Mouse (Mus musculus): ENCODE measurements around the gene Ascc2. TPM values are rescaled to one million over a fixed set of nuclear protein-coding genes. Genes with fewer than 3 reads are reported as not detected.
A peak's percentile ranks its signal among the peaks of the same experiment; 100 is the strongest.

Ascc2 gene
- polyA plus RNA-seq, 1 experiment = 17.2 TPM

GRCm38 (mm10) chr11:4690353-4690752, 52.8 kb downstream of the Ascc2 start:
- Histone ChIP-seq H3K4me3 (ENCODE audit: low read depth, low read length) (no peak overlapping the region), H3K36me3 (ENCODE audit: control insufficient read depth, insufficient read depth, low read length) (no peaks in the 10 kb centered on the region), H3K4me1 (ENCODE audit: control insufficient read depth, insufficient read depth, insufficient read length, low read length) (peaks cover 6% of the 10 kb centered on the region; the same call in 1 of the 2 replicates), H3K27me3 (ENCODE audit: control insufficient read depth, insufficient read depth, low read length) (no peaks in the 10 kb centered on the region), H3K27ac (ENCODE audit: insufficient read depth, low read depth, low read length) (no peak overlapping the region)
- no peak for TF ChIP-seq CTCF (IDR thresholded peaks at IDR 0.05; ENCODE audit: extremely low read depth, insufficient read length, insufficient replicate concordance, low read depth, low read length)
- TF ChIP-seq POLR2A (IDR thresholded peaks at IDR 0.05; ENCODE audit: low read depth, low read length) = no peak
- WGBS = 80% methylated on average over 7 of the region's 7 CpGs

- H3K27me3 ChIP-seq (ENCODE audit: control insufficient read depth, insufficient read depth, low read length) = no peaks in the 10 kb centered on the region
- H3K27ac ChIP-seq (ENCODE audit: insufficient read depth, low read depth, low read length) = no peak overlapping the region
- 80% methylated on average over 10 of the region's 10 CpGs for WGBS
- peaks cover 6% of the 10 kb centered on the region; the same call in 1 of the 2 replicates for H3K4me1 ChIP-seq (ENCODE audit: control insufficient read depth, insufficient read depth, insufficient read length, low read length)
- H3K4me3 ChIP-seq (ENCODE audit: low read depth, low read length) = no peak overlapping the region
- no peak for TF ChIP-seq CTCF (IDR thresholded peaks at IDR 0.05; ENCODE audit: extremely low read depth, insufficient read length, insufficient replicate concordance, low read depth, low read length)
- TF ChIP-seq POLR2A (IDR thresholded peaks at IDR 0.05; ENCODE audit: low read depth, low read length) = no peak
- H3K36me3 ChIP-seq (ENCODE audit: control insufficient read depth, insufficient read depth, low read length) = no peaks in the 10 kb centered on the region
These were observed 53.7 kb downstream of the Ascc2 start for GRCm38 (mm10) chr11:4691213-4691612.

- Histone ChIP-seq H3K27ac (ENCODE audit: insufficient read depth, low read depth, low read length) (no peak overlapping the region), H3K4me3 (ENCODE audit: low read depth, low read length) (no peak overlapping the region), H3K4me1 (ENCODE audit: control insufficient read depth, insufficient read depth, insufficient read length, low read length) (peaks cover 6% of the 10 kb centered on the region; the same call in 1 of the 2 replicates), H3K36me3 (ENCODE audit: control insufficient read depth, insufficient read depth, low read length) (no peaks in the 10 kb centered on the region), H3K27me3 (ENCODE audit: control insufficient read depth, insufficient read depth, low read length) (no peaks in the 10 kb centered on the region)
- no peak for TF ChIP-seq CTCF (IDR thresholded peaks at IDR 0.05; ENCODE audit: extremely low read depth, insufficient read length, insufficient replicate concordance, low read depth, low read length)
- no peak for TF ChIP-seq POLR2A (IDR thresholded peaks at IDR 0.05; ENCODE audit: low read depth, low read length)
- 54% methylated on average over 11 of the region's 11 CpGs for WGBS
These were observed 54.6 kb downstream of the Ascc2 start for GRCm38 (mm10) chr11:4692162-4692561.

- no peak overlapping the region for H3K27ac ChIP-seq (ENCODE audit: insufficient read depth, low read depth, low read length)
- TF ChIP-seq POLR2A (IDR thresholded peaks at IDR 0.05; ENCODE audit: low read depth, low read length) (no peak), CTCF (IDR thresholded peaks at IDR 0.05; ENCODE audit: extremely low read depth, insufficient read length, insufficient replicate concordance, low read depth, low read length) (peak; percentile 10; the same call in 1 of the 2 replicates)
- no peaks in the 10 kb centered on the region for H3K27me3 ChIP-seq (ENCODE audit: control insufficient read depth, insufficient read depth, low read length)
- 32% methylated on average over 7 of the region's 7 CpGs for WGBS
- H3K4me1 ChIP-seq (ENCODE audit: control insufficient read depth, insufficient read depth, insufficient read length, low read length) = no peaks in the 10 kb centered on the region
- H3K4me3 ChIP-seq (ENCODE audit: low read depth, low read length) = no peak overlapping the region
- H3K36me3 ChIP-seq (ENCODE audit: control insufficient read depth, insufficient read depth, low read length) = peaks cover 17% of the 10 kb centered on the region
These were observed 59.8 kb downstream of the Ascc2 start for GRCm38 (mm10) chr11:4697043-4697983.

GRCm38 (mm10) chr11:4700726-4701125, 63.2 kb downstream of the Ascc2 start:
- no peak overlapping the region for H3K27ac ChIP-seq (ENCODE audit: insufficient read depth, low read depth, low read length)
- H3K4me3 ChIP-seq (ENCODE audit: low read depth, low read length) = no peak overlapping the region
- peaks cover 18% of the 10 kb centered on the region for H3K36me3 ChIP-seq (ENCODE audit: control insufficient read depth, insufficient read depth, low read length)
- WGBS = 62% methylated on average over 8 of the region's 8 CpGs
- peaks cover 4% of the 10 kb centered on the region; the same call in 1 of the 2 replicates for H3K4me1 ChIP-seq (ENCODE audit: control insufficient read depth, insufficient read depth, insufficient read length, low read length)
- no peaks in the 10 kb centered on the region for H3K27me3 ChIP-seq (ENCODE audit: control insufficient read depth, insufficient read depth, low read length)
- no peak for TF ChIP-seq POLR2A (IDR thresholded peaks at IDR 0.05; ENCODE audit: low read depth, low read length)
- TF ChIP-seq CTCF (IDR thresholded peaks at IDR 0.05; ENCODE audit: extremely low read depth, insufficient read length, insufficient replicate concordance, low read depth, low read length) = no peak

DNA sequence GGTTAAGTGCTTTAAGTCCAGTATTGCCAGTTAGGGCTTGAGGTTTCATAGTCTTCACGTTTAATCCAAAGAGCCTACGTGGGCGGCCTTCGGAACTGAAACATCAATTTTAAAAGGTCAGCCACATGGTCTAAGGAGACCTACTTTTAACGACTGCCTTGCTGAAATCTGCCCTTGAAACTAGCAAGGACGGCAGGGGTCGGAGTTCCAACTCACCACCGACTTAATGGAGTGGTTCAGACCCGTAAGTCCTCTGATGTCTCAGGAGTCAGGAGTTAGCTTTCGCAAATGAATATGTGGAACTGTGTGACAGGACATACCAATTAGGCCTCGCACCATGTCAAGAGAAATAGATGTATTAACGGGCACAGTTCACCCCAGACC, 66.1 kb downstream of the Ascc2 start:
- H3K27me3 ChIP-seq (ENCODE audit: control insufficient read depth, insufficient read depth, low read length) = no peaks in the 10 kb centered on the region
- TF ChIP-seq POLR2A (IDR thresholded peaks at IDR 0.05; ENCODE audit: low read depth, low read length) = no peak
- TF ChIP-seq CTCF (IDR thresholded peaks at IDR 0.05; ENCODE audit: extremely low read depth, insufficient read length, insufficient replicate concordance, low read depth, low read length) = no peak
- peaks cover 18% of the 10 kb centered on the region for H3K36me3 ChIP-seq (ENCODE audit: control insufficient read depth, insufficient read depth, low read length)
- H3K4me3 ChIP-seq (ENCODE audit: low read depth, low read length) = peak overlapping the region; percentile 77
- H3K27ac ChIP-seq (ENCODE audit: insufficient read depth, low read depth, low read length) = peak overlapping the region; percentile 88
- H3K4me1 ChIP-seq (ENCODE audit: control insufficient read depth, insufficient read depth, insufficient read length, low read length) = peaks cover 4% of the 10 kb centered on the region; the same call in 1 of the 2 replicates
- 1% methylated on average over 12 of the region's 12 CpGs for WGBS

Measured in small intestine, adult 2 months (tissue).